Mouse (Mus musculus) layer of hippocampus, adult 2 months (tissue): Measurements from ENCODE around the gene Vmn1r3. TPM values are rescaled to one million over a fixed set of nuclear protein-coding genes. Genes with fewer than 3 reads are reported as not detected.
"Not testable (repeated sequence)": the region's sequence is repeated elsewhere in the genome, so short reads cannot be mapped to it uniquely, and the experiment has no call there.

ENCODE experiments used
- DNase-seq, 2 experiments: peaks; one replicate each; pipeline ENCODE4 v3.0.0; 2022; ENCODE audit warnings: low spot score in 2 of 2
- H3K27ac ChIP-seq: fragments of 200-600 bp; 2 replicates; pipeline ENCODE4 v1.8.1; 2022
- H3K4me3 ChIP-seq: fragments of 200-600 bp; 2 replicates; pipeline ENCODE4 v1.8.1; 2022; ENCODE audit warnings: mild to moderate bottlenecking
- CTCF ChIP-seq: fragments of 200-600 bp; conservative IDR thresholded peaks from 2 replicates; pipeline ENCODE4 v1.8.1; 2022; ENCODE audit warnings: antibody characterized with exemption, mild to moderate bottlenecking, moderate library complexity
- total RNA-seq, 2 experiments: library from RNA; stranded (reverse); gene quantifications; 2 replicates each; pipeline ENCODE4 v1.2.3; 2021

Gene Vmn1r3
- total RNA-seq, 2 experiments from 2014 or later: not detected

GRCm38 (mm10) chr4:3165046-3165445, 20.1 kb downstream of the Vmn1r3 start:
- no peak overlapping the region for H3K4me3 ChIP-seq
- no peak overlapping the region for H3K27ac ChIP-seq
- no peak for TF ChIP-seq CTCF
- DNase-seq: no peak

GRCm38 (mm10) chr4:3164429-3164828, 20.7 kb downstream of the Vmn1r3 start:
- H3K4me3 ChIP-seq, H3K27ac ChIP-seq, DNase-seq: not testable (repeated sequence)

- DNase-seq, H3K4me3 ChIP-seq, H3K27ac ChIP-seq: not testable (repeated sequence)
Observed at GRCm38 (mm10) chr4:3153320-3153719, 31.8 kb downstream of the Vmn1r3 start.

- H3K4me3 ChIP-seq, DNase-seq, H3K27ac ChIP-seq: not testable (repeated sequence)
Observed at GRCm38 (mm10) chr4:3147926-3148325, 37.2 kb downstream of the Vmn1r3 start.

Other genes starting within 250 kb of the Vmn1r3 start
- gene Vmn1r2, start 18.0 kb downstream of the Vmn1r3 start, total RNA-seq: not detected